Mouse (Mus musculus): ENCODE measurements around the gene Agtr1a.

Agtr1a gene

GRCm38 (mm10) chr13:30336148-30336801 is at the start of gene Agtr1a:
TSS of gene Agtr1a (plus strand) at chr13:30336441.
- peak; percentile 98 for DNase-seq

- DNase-seq: no peak
Observed at GRCm38 (mm10) chr13:30310221-30310620, 26.0 kb upstream of the Agtr1a start.

GRCm38 (mm10) chr13:30324669-30325346 is 11.4 kb upstream of the Agtr1a start:
- DNase-seq: no peak

GRCm38 (mm10) chr13:30331061-30331460 is 5.2 kb upstream of the Agtr1a start:
- no peak for DNase-seq

DNA sequence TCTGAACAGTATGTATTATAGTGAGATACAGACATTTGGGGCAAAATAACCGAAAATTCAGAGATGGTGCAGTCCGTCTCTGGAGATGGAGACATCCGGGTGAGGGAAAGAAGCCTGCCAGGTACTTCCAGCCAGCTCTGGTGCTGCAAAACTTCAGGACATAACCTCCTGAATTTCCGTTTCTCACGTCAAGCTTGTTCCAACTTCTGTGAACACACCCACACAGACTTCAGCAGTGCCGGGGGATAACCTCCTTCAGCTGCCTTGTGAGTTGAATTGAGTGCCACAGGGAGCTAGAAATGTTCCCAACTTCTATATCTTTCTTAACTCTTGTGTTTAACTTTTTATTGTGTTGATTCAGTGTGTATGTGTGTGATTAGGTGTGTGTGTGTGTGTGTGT is 4.4 kb upstream of the Agtr1a start:
- no peak for DNase-seq

GRCm38 (mm10) chr13:30332581-30332980 is 3.7 kb upstream of the Agtr1a start:
- peak; percentile 95 for DNase-seq

GRCm38 (mm10) chr13:30334667-30335066 is 1.6 kb upstream of the Agtr1a start:
- no peak for DNase-seq

- no peak for DNase-seq
Observed at GRCm38 (mm10) chr13:30336913-30337312, 672 bp downstream of the Agtr1a start.

DNA sequence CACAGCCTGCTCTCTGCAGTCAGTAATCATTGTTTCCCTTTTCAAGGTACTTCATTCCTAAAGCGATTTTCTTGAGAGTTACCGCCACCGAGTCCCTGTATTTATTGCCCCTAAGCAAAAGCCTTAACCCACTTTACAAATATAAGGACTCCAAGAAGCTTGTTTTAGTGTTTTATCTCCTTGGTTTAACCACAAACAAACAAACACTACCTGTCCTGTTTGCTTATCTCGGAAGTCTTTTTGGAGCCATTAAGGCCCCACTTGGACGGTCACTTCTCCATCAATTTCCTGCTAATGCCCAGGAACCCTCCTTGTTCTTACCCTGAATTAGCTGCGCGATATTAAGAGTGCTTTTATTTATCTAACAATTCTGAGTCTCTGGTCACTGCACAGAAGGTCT is 1.4 kb downstream of the Agtr1a start:
- no peak for DNase-seq

DNA sequence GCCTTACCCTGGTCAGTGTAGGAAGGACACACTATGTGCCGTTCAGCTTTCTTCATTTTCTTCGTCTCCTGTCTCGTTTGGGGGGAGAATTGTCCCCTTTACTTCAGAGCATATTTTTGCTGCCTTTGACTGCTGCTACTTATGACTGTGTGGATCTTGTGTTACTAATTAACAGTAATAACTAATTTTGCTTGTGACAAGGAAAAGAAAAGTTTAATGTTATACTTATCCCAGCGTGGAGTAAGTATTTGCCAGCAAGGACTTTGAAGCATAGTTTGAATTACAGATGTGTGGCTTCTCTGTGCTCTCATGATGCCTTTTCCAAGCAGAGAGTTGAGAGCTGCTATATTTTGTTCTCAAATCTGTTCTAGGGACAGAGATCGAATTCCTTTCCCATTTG is 2.3 kb downstream of the Agtr1a start:
- no peak for DNase-seq

DNA sequence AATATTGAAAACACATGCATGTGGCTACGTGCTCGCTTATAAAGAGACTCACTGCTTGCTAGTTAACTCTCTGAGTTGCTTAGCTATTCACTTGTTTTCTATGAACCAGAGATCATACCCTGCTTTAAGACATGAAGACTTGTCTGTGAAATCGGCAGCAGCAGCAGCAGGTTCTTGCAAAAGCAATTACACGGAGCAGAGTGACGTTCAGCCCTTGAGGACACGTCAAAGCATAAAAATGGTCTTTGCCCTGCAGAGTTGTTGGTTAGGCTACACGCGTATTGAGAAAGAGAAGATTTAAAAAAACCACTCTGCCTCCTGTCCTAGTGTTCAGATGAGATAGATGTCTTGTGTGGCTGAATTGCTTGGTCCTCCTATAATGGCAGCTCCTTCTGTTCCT is 3.7 kb downstream of the Agtr1a start:
- DNase-seq: no peak

GRCm38 (mm10) chr13:30341987-30342898 is 6.0 kb downstream of the Agtr1a start:
- no peak for DNase-seq

DNA sequence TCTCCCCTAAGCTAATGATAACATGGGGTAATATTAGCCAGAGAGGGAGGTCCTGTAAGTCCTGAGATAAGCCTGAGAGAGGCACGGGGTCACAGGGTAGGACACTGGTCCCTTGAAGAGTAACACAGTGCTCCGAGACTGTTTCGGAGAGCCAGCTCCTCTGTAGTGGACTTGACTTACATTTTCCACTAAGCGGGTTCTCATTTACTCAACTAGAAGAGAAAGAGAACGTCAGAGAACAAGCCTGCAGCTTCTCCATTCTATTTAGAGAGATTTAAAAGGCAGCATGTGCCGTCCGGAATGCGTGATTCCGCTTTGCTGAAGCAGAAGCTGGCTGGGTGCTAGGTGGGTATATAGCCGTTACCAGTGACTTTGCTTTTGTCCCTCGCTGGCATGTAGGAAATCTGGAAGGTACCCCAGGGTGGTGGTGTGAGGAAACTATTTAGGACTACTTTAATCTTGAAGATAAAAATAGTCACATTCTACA is 9.2 kb downstream of the Agtr1a start:
- peak; percentile 96 for DNase-seq

GRCm38 (mm10) chr13:30346881-30347280 is 10.6 kb downstream of the Agtr1a start:
- DNase-seq: no peak

GRCm38 (mm10) chr13:30348306-30348705 is 12.1 kb downstream of the Agtr1a start:
- no peak for DNase-seq

GRCm38 (mm10) chr13:30351966-30352365 is 15.7 kb downstream of the Agtr1a start:
- DNase-seq: no peak

DNA sequence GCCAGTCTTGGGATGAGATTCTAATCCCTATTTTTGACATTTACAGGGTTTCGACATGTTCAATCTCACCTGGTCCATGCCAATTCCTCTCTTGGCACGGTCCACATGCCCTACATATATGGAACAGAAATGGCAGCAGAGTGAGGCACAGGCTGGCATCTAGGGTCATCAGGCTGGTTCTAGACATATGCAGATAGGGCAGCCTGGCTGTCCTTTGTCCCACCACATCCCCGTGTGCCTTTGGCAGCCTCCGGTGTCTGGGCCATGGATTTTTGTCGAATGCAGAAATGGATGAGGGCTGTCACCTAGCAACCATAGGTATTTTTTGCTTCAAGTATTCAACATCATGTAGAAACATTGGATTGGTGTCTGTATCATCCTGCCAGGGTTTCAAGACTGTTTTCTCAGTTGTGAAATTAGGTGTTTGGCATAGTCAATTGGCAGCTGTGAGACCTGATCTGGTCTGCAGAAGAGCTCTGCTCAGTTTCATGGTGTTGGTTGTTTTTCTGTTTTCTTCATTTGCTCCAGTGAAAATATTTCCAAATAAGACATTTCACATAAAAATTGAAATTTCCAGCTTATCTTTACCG is 18.8 kb downstream of the Agtr1a start:
- peak; percentile 86 for DNase-seq

DNA sequence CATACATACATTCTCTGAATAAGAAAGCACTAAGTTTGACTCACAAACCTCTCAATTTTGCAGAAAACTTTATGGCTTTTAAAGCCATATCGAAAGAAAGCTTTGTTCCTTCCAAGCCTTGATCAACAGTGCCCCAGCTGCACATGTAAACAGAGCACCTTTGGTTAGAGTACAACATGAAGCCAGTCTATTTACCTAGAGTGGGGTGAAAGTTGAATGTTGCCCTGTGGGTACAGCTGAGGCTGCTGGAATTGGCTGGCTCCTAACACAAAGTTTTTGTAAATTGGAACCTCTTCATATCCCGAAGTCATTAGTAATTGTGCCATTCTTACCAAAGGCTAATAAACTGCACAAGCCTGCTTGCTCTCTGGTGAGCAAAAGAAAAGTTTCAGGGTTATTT is 19.7 kb downstream of the Agtr1a start:
- DNase-seq: no peak

DNA sequence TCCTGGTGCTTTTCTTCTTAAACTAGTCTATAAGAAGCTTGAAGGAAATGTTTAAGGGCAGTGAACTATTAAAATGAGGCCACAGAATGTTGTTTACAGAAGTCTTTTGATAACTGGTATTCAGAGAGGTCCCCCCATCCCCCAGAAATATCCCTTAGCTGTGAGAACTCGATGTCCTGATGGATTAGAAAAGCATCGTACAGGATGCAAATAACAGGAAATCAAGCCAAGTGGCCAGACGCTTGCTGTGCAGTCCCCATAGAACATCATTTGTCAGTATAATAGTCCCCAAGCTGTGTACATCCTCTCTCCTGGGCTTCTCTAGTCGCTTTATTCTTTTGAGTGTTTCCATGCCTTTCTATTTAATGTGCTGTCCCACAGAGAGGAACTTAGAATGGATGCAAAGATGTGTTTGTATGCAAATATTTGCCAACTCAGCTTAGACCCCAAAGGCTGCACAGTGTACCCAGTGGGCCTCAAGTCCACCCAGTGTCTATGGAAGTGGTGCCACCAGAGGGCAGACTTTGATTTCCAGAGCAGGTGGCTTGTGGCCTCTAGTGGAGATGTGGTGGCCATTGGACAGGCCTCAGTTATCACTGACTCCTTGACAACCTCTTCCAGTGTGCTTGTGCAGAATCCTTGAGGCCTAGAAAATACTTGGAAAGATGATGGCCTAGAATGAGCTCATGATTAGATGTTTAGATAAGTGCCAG is 22.4 kb downstream of the Agtr1a start:
- peak; percentile 90 for DNase-seq

DNA sequence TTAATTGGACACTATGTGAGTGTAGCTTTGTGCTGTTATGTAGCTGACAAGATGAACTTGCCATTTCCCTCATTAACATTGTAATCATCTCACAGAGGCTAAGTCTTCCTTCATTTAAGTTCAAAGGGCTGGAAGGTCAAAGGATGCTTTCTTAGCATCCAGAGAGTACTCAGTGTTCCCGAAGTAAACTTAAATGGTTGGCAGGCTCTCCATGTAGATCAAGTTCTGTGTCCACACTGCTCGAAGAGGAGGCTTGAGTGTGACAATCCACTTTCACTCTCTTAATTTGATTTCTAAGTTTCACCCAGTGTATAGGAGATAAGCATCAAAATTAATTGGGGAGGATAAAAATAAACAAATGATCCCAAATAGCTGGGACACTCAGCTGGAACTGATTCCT is 23.6 kb downstream of the Agtr1a start:
- peak; percentile 53 for DNase-seq

GRCm38 (mm10) chr13:30361002-30361401 is 24.8 kb downstream of the Agtr1a start:
- peak; percentile 88 for DNase-seq

DNA sequence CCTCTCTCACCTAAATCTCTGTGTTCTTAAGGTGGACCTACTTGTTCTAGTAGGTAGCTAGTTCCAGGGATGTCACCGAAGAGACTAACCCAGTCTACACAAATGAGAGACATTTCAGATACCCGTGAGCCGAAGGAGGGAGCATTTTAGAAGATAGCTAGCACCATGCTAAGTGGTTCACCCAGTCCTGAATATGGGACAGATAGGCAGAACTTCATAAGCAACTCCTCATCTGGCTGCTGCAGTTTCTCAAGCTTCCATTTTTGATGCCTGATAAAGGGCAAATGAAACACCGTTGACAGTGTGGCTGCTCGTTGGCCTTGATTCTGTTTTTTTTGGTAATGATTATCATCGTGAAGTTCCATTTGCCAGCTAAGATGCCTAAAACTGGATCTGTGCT is 25.8 kb downstream of the Agtr1a start:
- DNase-seq: peak; percentile 77
